Mouse (Mus musculus) bone marrow macrophage, adult 2 months (primary cell): ENCODE measurements around the gene Usp1. TPM values are rescaled to one million over a fixed set of nuclear protein-coding genes. Genes with fewer than 3 reads are reported as not detected.

Experiments
- H3K27ac ChIP-seq: 2 replicates; pipeline ENCODE4 v1.5.1; 2012; ENCODE audit warnings: low read depth, low read length; ENCODE audit not compliant: insufficient read depth
- H3K4me1 ChIP-seq: 2 replicates; pipeline ENCODE4 v1.6.1; 2012; ENCODE audit warnings: low read length; ENCODE audit not compliant: control insufficient read depth, insufficient read depth
- H3K4me3 ChIP-seq: 2 replicates; pipeline ENCODE4 v1.5.1; 2012; ENCODE audit warnings: mild to moderate bottlenecking, low read length, moderate library complexity; ENCODE audit not compliant: insufficient read depth
- CTCF ChIP-seq: IDR thresholded peaks from 2 replicates; pipeline ENCODE4 v1.5.1; 2012; ENCODE audit warnings: low read depth, mild to moderate bottlenecking, low read length, moderate library complexity
- POLR2A ChIP-seq: IDR thresholded peaks from 2 replicates; pipeline ENCODE4 v1.6.1; 2012; ENCODE audit warnings: mild to moderate bottlenecking, low read depth, low read length, borderline replicate concordance
- polyA plus RNA-seq: library from polyadenylated mRNA; stranded (reverse); fragments of >200 nt; gene quantifications from 2 replicates; pipeline ENCODE4 v1.2.4, GENCODE M21; 2012; ENCODE audit not compliant: missing spikeins, insufficient read depth, insufficient read length

Usp1 gene
- polyA plus RNA-seq: 33.6 and 36.5 TPM in 2 replicates

GRCm38 (mm10) chr4:98923568-98924070, at the start of gene Usp1:
Gene Usp1, plus strand, starts transcription at chr4:98923810.
- H3K4me3 ChIP-seq: peak within 1 kb of the TSS; percentile 91
- peaks cover 7% of the 10 kb centered on the region for H3K4me1 ChIP-seq
- TF ChIP-seq POLR2A (no peak), CTCF (no peak)
- peak within 1 kb of the TSS; percentile 100 for H3K27ac ChIP-seq

- Histone ChIP-seq H3K4me3 (no peak overlapping the region), H3K4me1 (no peaks in the 10 kb centered on the region), H3K27ac (no peak overlapping the region)
- TF ChIP-seq POLR2A (no peak), CTCF (no peak)
Observed at GRCm38 (mm10) chr4:98882706-98883105, 40.9 kb upstream of the Usp1 start.

GRCm38 (mm10) chr4:98886377-98886776, 37.2 kb upstream of the Usp1 start:
- Histone ChIP-seq H3K4me1 (no peaks in the 10 kb centered on the region), H3K27ac (no peak overlapping the region), H3K4me3 (no peak overlapping the region)
- TF ChIP-seq CTCF (no peak), POLR2A (no peak)

GRCm38 (mm10) chr4:98887148-98887547, 36.5 kb upstream of the Usp1 start:
- Histone ChIP-seq H3K4me1 (no peaks in the 10 kb centered on the region), H3K27ac (no peak overlapping the region), H3K4me3 (no peak overlapping the region)
- TF ChIP-seq CTCF (no peak), POLR2A (no peak)

- no peak for TF ChIP-seq CTCF
- H3K4me3 ChIP-seq: no peak overlapping the region
- H3K4me1 ChIP-seq: no peaks in the 10 kb centered on the region
- no peak overlapping the region for H3K27ac ChIP-seq
Observed at GRCm38 (mm10) chr4:98910246-98910645, 13.4 kb upstream of the Usp1 start.

GRCm38 (mm10) chr4:98917724-98918123, 5.9 kb upstream of the Usp1 start:
- Histone ChIP-seq H3K4me3 (no peak overlapping the region), H3K4me1 (peaks cover 7% of the 10 kb centered on the region), H3K27ac (no peak overlapping the region)
- TF ChIP-seq POLR2A (no peak), CTCF (no peak)

- Histone ChIP-seq H3K27ac (no peak overlapping the region), H3K4me3 (no peak overlapping the region)
Observed at GRCm38 (mm10) chr4:98918204-98918603, 5.4 kb upstream of the Usp1 start.

GRCm38 (mm10) chr4:98920896-98921295, 2.7 kb upstream of the Usp1 start:
- no peak overlapping the region for H3K4me3 ChIP-seq
- TF ChIP-seq CTCF (no peak), POLR2A (no peak)
- peaks cover 7% of the 10 kb centered on the region for H3K4me1 ChIP-seq
- H3K27ac ChIP-seq: no peak overlapping the region

More at GRCm38 (mm10) chr4:98918204-98918603, 5.4 kb upstream of the Usp1 start:
- TF ChIP-seq POLR2A (no peak), CTCF (no peak)
- H3K4me1 ChIP-seq: peaks cover 7% of the 10 kb centered on the region

- H3K27ac ChIP-seq: peak overlapping the region; percentile 84
- no peak for TF ChIP-seq POLR2A
- TF ChIP-seq CTCF: no peak
- peak overlapping the region; percentile 91 for H3K4me3 ChIP-seq
- peaks cover 7% of the 10 kb centered on the region for H3K4me1 ChIP-seq
Observed at GRCm38 (mm10) chr4:98922061-98922642, 1.5 kb upstream of the Usp1 start.

- TF ChIP-seq CTCF (no peak), POLR2A (no peak)
- Histone ChIP-seq H3K4me3 (peak overlapping the region; percentile 91), H3K4me1 (peaks cover 7% of the 10 kb centered on the region), H3K27ac (peak overlapping the region; percentile 100)
Observed at GRCm38 (mm10) chr4:98922643-98923567, 705 bp upstream of the Usp1 start.
